Mouse (Mus musculus): ENCODE results near the gene Eef1a1.
A peak's percentile ranks its signal among the peaks of the same experiment; 100 is the strongest.
"Not testable (repeated sequence)": the region's sequence is repeated elsewhere in the genome, so short reads cannot be mapped to it uniquely, and the experiment has no call there.

The Eef1a1 gene

GRCm38 (mm10) chr9:78508106-78508786 lies 19.3 kb upstream of the Eef1a1 start:
- no peak for DNase-seq (ENCODE audit: extremely low read depth, insufficient read length, low spot score)

GRCm38 (mm10) chr9:78506722-78507077 lies 17.7 kb upstream of the Eef1a1 start:
- no peak for DNase-seq (ENCODE audit: extremely low read depth, insufficient read length, low spot score)

- DNase-seq (ENCODE audit: extremely low read depth, insufficient read length, low spot score): no peak
Observed at GRCm38 (mm10) chr9:78506002-78506721, 17.2 kb upstream of the Eef1a1 start.

- DNase-seq (ENCODE audit: extremely low read depth, insufficient read length, low spot score): no peak
Observed at GRCm38 (mm10) chr9:78505223-78505622, 16.3 kb upstream of the Eef1a1 start.

GRCm38 (mm10) chr9:78504679-78505078 lies 15.7 kb upstream of the Eef1a1 start:
- DNase-seq (ENCODE audit: extremely low read depth, insufficient read length, low spot score): no peak

- DNase-seq (ENCODE audit: extremely low read depth, insufficient read length, low spot score): no peak
Observed at GRCm38 (mm10) chr9:78504133-78504532, 15.2 kb upstream of the Eef1a1 start.

GRCm38 (mm10) chr9:78503223-78504079 lies 14.5 kb upstream of the Eef1a1 start:
- peak; percentile 30 for DNase-seq (ENCODE audit: extremely low read depth, insufficient read length, low spot score)

- peak; percentile 35 for DNase-seq (ENCODE audit: extremely low read depth, insufficient read length, low spot score)
Observed at GRCm38 (mm10) chr9:78501284-78501683, 12.3 kb upstream of the Eef1a1 start.

GRCm38 (mm10) chr9:78500386-78500785 lies 11.4 kb upstream of the Eef1a1 start:
- no peak for DNase-seq (ENCODE audit: extremely low read depth, insufficient read length, low spot score)

GRCm38 (mm10) chr9:78493171-78493570 lies 4.2 kb upstream of the Eef1a1 start:
- DNase-seq (ENCODE audit: extremely low read depth, insufficient read length, low spot score): no peak

GRCm38 (mm10) chr9:78492254-78492653 lies 3.3 kb upstream of the Eef1a1 start:
- DNase-seq (ENCODE audit: extremely low read depth, insufficient read length, low spot score): no peak

GRCm38 (mm10) chr9:78491169-78491568 lies 2.2 kb upstream of the Eef1a1 start:
- no peak for DNase-seq (ENCODE audit: extremely low read depth, insufficient read length, low spot score)

- DNase-seq (ENCODE audit: extremely low read depth, insufficient read length, low spot score): not testable (repeated sequence)
Observed at GRCm38 (mm10) chr9:78488021-78488420, 930 bp downstream of the Eef1a1 start.

GRCm38 (mm10) chr9:78484660-78485059 lies 4.3 kb downstream of the Eef1a1 start:
- DNase-seq (ENCODE audit: extremely low read depth, insufficient read length, low spot score): no peak

- DNase-seq (ENCODE audit: extremely low read depth, insufficient read length, low spot score): no peak
Observed at GRCm38 (mm10) chr9:78482386-78482785, 6.6 kb downstream of the Eef1a1 start.

- DNase-seq (ENCODE audit: extremely low read depth, insufficient read length, low spot score): peak; percentile 97
Observed at GRCm38 (mm10) chr9:78481423-78482331, 7.3 kb downstream of the Eef1a1 start.

GRCm38 (mm10) chr9:78480706-78481358 lies 8.1 kb downstream of the Eef1a1 start:
- DNase-seq (ENCODE audit: extremely low read depth, insufficient read length, low spot score): peak; percentile 83

GRCm38 (mm10) chr9:78480227-78480626 lies 8.7 kb downstream of the Eef1a1 start:
- DNase-seq (ENCODE audit: extremely low read depth, insufficient read length, low spot score): not testable (repeated sequence)

GRCm38 (mm10) chr9:78479308-78479707 lies 9.6 kb downstream of the Eef1a1 start:
- DNase-seq (ENCODE audit: extremely low read depth, insufficient read length, low spot score): peak; percentile 14

All from 3134 (cell line).